Mouse (Mus musculus) heart, postnatal 4 days (tissue): ENCODE measurements around the gene Grhpr. TPM values are rescaled to one million over a fixed set of nuclear protein-coding genes. Genes with fewer than 3 reads are reported as not detected.
"Not testable (repeated sequence)": the region's sequence is repeated elsewhere in the genome, so short reads cannot be mapped to it uniquely, and the experiment has no call there.

Source experiments
- DNase-seq: peaks from one replicate; pipeline ENCODE4 v3.0.0; 2021
- total RNA-seq, 2 experiments: library from RNA; stranded (reverse); gene quantifications; 2 replicates each; pipeline ENCODE4 v1.2.3; 2021

Gene Grhpr
- total RNA-seq: 10 to 100 TPM; 46.6 to 47.0 TPM

DNA sequence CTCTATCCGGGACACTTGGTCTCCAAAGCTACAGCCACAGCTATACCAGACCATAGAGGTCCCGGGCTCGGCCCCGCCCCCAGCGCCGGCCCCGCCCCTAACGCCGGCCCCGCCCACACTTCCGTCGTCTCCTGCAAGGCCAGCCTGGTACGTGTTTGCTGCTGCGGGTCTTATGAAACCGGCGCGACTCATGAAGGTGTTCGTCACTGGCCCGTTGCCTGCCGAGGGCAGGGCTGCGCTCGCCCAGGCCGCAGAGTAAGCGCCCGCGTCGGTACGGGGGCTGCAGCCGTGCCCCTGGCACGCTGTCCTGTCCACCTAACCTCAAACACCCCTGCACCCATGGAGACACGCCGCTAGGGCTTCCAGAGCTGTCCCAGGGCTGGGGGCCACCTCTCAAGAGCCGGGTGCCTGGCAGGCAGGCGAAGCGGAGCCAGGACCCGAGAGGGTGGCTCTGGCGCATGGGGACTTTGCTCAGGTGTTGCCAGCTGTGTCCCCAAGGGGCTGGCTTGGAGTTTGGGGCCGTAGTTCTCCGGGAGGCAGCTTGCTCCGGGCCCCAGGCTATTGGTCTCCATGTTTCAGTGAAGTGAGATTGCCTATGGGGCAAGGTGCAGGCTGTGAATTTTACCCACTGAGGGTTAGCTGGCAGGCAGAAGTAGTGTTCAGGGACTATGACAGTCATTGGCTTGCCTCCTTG is at the start of gene Grhpr:
Grhpr (plus strand) TSS at position 116 of the 694 bp plus-strand sequence.
- DNase-seq: peak; percentile 87

DNA sequence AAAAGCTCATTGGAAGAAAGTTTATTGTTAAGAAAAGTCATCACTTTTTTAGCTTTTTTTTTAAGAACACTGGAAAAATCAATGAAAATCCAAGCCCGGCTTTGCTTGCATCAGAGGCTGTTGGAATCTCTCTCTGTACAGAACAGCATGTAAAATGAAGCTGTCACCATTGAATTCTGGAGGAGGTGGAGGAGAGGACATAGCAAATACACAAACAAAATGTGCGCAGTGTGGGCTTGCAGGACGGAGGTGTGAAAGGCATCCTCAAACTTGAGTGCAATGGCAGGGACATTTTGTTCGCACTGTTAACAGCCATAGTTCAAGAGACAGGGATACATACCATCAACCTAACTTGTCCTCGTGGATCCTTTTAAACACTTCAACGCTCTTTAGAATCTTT is 49.5 kb upstream of the Grhpr start:
- DNase-seq: no peak

DNA sequence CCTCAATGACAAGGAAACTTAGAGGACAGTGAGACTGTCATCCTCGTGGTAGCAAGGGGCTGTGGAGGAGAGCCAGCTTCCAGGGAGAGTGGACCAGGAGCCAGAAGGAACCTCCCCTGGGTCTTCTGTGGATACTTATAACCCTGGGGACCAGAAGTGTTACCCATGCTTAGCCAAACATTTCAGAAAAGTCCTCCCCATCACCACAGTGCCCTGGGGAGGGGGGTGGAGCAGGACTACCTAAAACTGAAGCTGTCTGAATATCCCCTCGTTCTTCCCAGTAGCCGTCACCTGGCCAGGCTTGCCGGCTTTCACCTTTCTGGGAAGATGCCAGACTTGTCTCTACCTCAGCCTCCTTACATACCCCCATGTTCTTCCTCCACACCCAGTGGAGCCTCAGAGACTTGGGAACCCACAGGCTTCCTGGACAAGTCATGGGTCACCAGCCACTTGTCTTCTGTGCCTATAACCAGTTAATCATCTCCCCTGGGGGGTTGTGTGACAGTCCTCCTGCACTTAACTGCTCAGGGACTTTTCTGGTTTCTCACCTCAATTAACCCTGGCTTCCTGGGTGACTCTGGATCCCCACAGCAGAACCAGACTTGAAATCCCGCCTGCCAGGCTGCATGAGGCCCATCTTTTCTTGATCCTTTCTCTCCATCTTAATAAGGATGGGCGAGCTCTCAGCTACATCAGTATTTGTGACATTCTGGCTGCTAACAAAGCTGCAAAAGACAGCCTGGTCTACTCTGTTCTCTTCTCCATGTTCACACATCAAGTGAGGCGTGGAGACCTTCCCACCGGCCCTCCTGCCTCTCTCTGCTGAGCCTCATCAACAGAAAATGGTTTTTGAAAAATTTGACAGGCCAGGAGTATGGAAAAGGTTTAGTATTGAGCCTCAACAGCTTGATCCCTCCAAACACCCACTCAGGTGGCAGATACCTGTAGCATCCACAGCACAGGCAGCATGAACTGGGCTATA is 42.5 kb upstream of the Grhpr start:
- DNase-seq: no peak

GRCm38 (mm10) chr4:44939576-44940249 is 41.5 kb upstream of the Grhpr start:
- DNase-seq: no peak

DNA sequence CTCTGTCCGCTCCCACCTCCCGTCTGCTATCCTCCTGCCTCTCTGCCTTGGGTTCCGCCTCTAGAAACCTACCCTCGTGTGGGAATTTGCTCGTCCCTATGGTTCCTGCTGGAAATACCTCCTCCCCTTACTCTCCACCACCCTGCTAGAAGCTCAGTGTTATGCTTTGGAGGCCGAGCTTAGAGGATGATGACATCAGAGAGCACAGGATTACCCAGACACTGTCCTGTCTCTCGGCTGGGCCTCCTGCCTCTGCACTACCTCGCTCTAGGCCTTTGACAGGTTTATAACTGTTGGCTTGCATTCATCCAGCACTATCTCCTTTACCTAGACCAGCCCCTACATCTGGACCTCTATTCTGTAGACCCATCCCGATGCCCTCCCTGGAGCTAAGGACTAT is 40.9 kb upstream of the Grhpr start:
- DNase-seq: no peak

DNA sequence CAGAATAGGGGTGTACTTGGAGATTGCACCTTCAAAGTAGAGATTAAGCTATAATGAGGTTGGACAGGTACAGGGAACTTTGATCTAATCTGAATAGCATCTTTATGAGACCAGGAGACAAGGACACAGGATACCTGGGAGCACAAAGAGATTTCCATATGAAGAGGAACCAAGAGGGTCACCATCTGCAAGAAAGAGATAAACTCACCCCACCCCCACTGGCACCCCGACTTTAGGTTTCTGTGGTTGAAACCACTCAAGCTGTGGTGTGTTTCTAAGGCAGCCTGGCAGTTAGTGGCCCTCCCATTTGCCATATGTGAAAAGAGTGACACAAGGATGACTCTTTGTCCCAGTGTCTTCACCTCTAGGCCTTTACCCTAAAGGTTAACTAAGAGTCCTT is 39.0 kb upstream of the Grhpr start:
- no peak for DNase-seq

- no peak for DNase-seq
Measured at GRCm38 (mm10) chr4:44943480-44943879, 37.7 kb upstream of the Grhpr start.

DNA sequence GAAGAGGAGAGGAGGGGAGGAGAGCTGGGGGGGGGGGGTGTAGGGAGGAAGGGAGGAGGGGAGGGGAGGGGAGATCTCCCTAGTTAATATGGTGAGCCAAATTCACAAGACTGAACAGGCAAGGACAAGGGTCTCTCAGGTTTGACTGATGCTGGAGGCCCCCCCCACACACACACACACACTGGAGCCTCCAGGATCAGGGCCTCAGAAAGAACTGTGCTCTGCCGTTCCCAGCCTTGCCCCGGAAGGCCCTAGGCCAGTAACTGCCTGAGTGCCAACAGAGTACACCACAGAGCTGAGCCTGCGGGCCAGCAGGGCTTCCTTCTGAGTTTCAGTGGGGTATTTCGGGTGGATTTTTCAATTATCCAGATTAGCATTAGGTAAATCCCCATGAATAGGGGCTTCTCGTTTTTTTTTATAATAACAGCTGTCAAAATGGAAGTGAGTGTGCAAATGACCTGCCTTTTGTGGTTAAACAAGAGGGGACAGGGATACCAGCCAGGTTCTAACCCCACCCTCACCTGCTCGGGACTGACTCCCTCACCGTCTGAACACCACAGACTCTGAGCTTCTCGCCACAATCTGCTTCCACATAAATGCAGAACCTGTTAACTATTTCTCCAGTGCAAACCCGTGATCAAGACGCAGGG is 36.6 kb upstream of the Grhpr start:
- DNase-seq: no peak

GRCm38 (mm10) chr4:44946126-44946525 is 35.1 kb upstream of the Grhpr start:
- DNase-seq: not testable (repeated sequence)

DNA sequence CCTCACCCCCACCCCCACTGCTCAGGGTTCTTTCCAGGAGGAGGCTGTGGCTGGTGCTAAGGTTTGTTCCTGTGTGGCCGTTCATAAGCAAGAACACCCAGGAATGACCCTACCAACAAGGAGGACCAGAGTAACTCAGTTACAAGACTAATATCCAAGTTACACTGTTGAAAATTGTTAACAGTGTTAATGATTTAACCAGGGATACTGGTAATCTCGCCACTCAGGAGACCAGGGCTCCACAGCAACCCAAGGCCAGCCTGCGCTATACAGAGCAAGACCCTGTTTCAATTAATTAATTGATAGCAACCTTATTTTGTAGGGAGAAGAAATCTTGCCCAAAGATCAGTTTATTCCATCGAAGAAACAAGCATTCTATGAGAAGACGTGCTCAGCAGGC is 33.7 kb upstream of the Grhpr start:
- no peak for DNase-seq

DNA sequence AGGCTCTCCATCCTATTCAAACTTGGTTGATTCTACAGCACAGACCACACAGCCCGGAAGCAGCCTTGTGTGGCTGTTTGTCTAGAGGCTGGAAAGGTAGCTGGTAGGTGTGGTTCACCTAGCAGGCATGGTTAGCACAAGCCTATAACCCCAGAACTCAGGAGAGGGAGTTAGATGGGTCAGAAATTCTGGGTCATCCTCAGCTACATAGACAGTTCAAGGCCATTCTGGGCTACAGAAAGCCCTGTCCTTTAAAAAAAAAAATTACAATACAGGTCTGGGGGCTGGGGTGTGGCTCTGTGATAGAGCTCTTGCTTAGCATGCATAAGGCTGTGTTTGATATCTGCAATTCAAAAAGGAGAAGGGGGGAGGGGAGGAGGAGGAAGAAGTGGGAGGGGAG is 32.9 kb upstream of the Grhpr start:
- DNase-seq: no peak

DNA sequence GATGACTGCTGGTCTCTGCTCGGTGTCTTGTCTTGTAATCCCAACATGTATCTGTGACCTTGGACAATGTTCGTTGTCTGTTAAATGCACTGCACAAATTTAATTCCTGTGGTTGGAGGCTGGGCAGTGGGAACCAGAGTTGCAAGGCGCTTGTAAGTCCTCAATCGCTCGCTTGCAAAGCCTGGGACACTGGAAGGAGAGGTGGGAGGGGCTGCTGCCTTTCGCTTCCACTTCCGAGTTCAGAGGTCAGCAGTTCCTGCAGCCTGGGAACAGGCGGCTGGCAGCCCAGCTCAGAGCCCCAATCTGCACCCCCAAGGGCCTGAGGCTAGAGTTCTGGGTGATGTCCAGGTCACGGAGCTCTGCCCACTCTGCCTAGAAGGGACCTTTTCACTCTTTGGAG is 28.2 kb upstream of the Grhpr start:
- DNase-seq: no peak

- no peak for DNase-seq
Measured at GRCm38 (mm10) chr4:44958776-44959175, 22.4 kb upstream of the Grhpr start.

- no peak for DNase-seq
Measured at GRCm38 (mm10) chr4:44959220-44959619, 22.0 kb upstream of the Grhpr start.

DNA sequence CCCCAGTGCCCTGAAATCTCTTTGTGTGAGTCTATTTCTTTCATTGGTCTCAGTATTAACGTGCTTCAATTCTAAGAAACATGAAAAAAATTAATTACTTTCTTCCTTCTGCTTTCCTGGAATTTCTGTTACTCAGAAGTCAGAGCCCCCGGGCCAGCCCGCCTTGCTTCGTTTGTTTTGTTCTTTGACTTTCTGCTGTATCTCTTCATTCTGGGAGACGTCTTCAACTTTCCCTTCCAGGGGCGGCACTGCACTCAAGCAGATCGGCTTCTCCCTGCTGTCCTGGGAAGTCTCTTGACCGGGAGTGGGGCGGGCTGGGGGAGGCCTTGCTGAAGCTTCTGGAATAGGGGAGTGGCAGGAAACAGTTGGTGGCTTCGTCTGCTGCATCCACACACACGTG is 18.0 kb upstream of the Grhpr start:
- DNase-seq: no peak

GRCm38 (mm10) chr4:44965175-44965574 is 16.0 kb upstream of the Grhpr start:
- DNase-seq: no peak

- no peak for DNase-seq
Measured at GRCm38 (mm10) chr4:44965736-44966135, 15.5 kb upstream of the Grhpr start.

GRCm38 (mm10) chr4:44967402-44967801 is 13.8 kb upstream of the Grhpr start:
- no peak for DNase-seq

GRCm38 (mm10) chr4:44970056-44970455 is 11.1 kb upstream of the Grhpr start:
- no peak for DNase-seq

GRCm38 (mm10) chr4:44970612-44971110 is 10.5 kb upstream of the Grhpr start:
- DNase-seq: peak; percentile 70

GRCm38 (mm10) chr4:44973450-44973849 is 7.7 kb upstream of the Grhpr start:
- DNase-seq: peak; percentile 93

DNA sequence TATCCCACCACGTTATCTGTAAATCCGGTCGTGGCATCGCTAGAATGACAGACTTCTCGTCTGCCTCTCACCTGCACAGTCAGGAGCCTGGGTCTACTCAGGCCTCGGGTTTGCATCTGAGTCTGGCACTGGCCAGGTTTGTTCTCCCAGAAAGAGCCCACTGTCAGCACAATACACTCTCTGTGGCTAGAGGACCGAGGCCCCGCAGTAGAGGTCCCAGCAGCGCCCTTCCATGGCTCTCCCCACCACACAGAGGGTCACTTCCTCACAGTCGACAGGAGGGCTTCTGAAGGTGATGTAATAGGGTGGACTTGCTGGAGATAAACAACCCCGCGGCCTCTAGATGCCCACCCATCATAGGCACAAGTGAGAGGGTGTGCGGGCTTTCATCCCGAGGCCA is 7.3 kb upstream of the Grhpr start:
- DNase-seq: no peak
